Mouse (Mus musculus): ENCODE results near the gene Hsd17b1. TPM values are rescaled to one million over a fixed set of nuclear protein-coding genes. Genes with fewer than 3 reads are reported as not detected.
A peak's percentile ranks its signal among the peaks of the same experiment; 100 is the strongest.

The Hsd17b1 gene
- 2.2 TPM in 1 of 2 replicates, not detected in the other for total RNA-seq (2015; ENCODE audit: low replicate concordance)
- total RNA-seq (2017; ENCODE audit: low replicate concordance): 0.26 TPM in 1 of 2 replicates, not detected in the other

DNA sequence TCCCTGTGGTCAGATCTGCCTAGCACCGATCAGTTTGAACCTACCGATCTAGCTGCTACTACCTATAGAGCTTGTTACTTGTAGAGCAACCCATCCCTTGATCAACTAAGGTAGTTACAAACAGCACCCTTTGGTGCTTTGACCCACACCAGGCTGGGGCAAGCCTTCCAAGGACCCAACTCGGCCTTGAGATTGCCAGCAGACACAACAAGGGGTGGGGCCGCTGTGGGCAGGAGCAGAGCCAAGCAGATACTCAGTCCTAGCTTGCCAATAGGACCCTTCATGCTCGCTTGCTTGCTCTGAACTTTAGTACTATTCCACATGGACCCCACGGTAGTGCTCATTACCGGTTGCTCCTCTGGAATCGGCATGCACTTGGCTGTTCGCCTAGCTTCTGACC is at the start of gene Hsd17b1:
Hsd17b1 (plus strand) TSS at position 291 of the 400 bp plus-strand sequence.
- no peak for ATAC-seq (replicated peaks; ENCODE audit: low FRiP score, poor library complexity, severe bottlenecking)

DNA sequence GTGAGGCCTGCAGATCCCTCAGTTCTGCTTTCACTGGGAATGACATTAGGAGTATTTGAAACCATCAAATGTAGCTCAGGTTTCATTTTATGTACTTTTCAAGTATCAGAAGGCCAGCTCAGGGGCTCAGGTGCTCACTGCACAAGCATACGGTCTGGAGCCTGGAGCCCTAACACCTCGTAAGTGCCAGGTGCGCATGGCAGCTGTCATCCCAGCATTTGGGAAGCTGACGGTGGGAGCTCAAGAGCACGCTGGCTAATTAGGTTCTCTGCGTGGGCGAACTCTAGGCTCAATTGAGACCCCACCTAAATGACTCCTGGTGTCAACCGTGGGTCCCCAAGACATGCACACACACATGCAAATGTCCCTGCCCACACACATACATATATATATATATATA is 48.9 kb upstream of the Hsd17b1 start:
- ATAC-seq (replicated peaks; ENCODE audit: low FRiP score, poor library complexity, severe bottlenecking): no peak

DNA sequence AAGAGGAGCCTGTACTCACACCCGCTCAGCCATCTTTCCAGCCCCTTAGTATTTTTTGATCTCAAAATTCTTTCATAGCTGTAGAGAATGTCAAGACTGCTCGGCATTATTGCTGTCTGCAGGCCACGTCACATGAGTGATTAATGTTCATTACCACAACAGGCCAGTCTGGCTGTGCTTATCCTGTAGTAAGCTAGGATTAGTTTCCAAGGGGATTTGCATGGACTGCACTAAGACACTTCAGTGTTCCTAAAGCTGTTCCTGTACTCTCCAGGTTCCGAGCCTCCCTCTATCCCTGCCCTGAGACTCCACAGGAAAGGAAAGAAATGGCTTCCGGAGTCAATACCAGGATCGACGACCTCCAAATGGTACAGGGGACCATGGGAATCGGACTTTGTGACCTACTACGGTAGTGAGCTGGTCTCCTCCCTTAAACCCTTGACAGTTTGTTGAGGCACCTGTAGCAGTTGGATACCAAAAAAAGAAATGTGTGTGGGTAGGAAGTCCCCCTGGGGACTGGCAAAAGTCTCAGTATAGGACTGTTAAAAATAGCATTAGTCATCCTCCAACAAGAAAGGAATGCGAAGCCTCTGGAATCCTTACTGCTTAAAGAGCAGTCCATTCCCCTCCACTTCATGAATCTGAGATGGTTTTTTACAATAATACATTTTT is 47.9 kb upstream of the Hsd17b1 start:
- ATAC-seq (replicated peaks; ENCODE audit: low FRiP score, poor library complexity, severe bottlenecking): no peak

DNA sequence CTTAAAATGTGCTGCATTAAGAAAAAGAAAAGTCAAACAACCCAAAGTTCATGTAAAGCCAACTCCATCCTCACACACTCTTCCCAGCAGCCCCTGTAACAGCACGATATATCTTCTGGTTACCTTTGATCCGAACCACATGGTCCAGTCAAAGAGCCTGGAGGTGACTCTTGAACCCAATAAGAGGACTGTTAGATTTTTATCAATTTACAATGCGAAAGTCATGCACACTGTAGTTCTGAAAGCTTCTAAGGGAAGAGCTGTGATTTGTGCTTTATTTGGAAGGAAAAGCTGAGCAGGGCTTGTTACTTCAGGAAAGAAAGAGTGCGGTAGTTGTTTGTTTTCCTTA is 47.4 kb upstream of the Hsd17b1 start:
- ATAC-seq (replicated peaks; ENCODE audit: low FRiP score, poor library complexity, severe bottlenecking): no peak

DNA sequence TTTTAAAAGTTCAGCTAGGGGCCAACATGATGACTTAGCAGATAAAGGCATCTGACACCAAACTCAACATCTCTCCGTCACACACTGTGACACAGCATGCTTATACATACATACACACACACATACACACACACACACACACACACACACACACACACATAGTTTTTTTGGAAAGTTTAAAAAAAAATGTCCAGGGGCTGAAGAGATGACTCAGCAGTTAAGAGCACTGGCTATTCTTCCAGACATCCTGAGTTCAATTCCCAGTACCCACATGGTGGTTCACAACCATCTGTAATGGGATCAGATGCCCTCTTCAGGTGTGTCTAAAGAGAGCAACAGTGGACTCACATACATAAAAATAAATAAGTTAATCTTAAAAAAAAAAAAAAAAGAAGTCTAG is 46.7 kb upstream of the Hsd17b1 start:
- no peak for ATAC-seq (replicated peaks; ENCODE audit: low FRiP score, poor library complexity, severe bottlenecking)

DNA sequence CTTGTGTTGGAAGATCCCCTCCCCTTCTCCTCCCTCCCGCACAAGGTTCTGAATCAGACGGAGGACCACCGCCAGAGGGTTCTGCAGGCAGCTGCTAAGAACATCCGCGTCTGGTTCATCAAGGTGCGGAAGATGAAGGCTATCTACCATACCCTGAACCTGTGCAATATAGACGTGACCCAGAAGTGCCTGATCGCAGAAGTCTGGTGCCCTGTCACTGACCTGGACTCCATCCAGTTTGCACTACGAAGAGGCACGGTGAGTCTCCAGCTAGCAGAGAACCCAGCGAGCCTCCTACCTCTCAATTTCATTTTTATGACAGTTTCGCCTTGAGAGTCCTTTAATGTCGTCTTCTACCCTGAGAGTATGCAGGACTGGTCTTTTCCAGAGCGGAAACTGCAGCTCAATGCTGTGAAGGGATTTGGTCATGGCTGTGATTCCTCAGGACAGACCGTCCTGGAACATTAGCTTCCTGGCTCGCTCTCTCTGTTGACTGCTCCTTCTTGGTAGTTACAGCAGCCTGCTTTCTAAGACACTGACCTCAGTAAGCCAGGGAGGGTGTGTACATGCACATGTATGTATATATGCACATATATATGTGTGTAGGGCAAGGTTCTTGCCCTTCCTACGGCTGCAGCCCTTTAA is 44.2 kb upstream of the Hsd17b1 start:
- no peak for ATAC-seq (replicated peaks; ENCODE audit: low FRiP score, poor library complexity, severe bottlenecking)

DNA sequence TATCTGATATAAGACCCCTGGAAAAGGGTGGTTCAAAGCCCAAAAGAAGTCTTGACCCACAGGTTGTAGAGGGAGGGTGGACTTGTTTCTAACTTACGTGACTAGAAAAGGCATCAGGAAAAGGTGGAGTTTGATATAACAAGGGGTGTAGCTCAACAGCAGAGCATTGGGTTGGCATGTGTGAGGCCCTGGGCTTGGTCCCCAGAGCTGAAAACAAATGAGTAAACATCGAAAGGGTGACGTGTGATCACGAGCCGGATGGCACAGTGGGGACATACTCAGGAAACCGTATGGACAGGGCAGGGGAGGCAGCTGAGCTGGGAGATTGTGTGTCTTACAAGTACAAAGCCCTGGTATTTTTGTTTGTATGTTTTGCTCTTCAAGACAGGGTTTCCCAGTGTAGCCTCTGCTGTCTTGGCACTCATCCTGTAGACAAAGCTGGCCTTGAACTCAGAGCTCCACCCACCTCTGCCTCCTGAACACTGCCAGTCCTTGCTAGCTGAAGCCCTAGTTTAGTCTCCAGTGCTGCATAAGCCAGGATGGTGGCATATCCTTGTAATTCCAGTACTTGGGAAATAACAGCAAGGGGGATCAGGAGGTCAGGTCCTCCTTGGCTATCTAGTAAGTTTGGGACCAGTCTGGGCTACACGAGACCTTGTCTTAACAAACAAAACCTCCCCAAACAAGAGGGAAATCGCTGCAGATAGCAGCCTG is 43.4 kb upstream of the Hsd17b1 start:
- ATAC-seq (replicated peaks; ENCODE audit: low FRiP score, poor library complexity, severe bottlenecking): no peak

DNA sequence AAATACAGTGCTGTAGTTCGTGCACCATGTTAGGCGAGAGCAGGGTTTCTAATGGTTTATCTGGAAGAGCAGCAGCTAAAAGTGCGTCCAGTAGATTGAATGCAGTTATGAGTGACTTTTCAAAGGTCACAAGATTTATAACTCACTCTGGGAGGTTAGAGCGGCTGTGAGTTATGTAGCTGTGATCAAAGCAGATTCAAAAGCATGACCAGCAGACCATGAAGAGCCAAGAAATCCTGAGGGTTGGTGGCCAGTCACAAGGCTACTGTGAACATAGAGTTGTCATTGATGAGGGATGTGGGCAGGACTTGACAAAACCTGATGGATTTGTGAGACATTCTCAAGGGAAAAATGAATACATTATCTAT is 42.9 kb upstream of the Hsd17b1 start:
- no peak for ATAC-seq (replicated peaks; ENCODE audit: low FRiP score, poor library complexity, severe bottlenecking)

DNA sequence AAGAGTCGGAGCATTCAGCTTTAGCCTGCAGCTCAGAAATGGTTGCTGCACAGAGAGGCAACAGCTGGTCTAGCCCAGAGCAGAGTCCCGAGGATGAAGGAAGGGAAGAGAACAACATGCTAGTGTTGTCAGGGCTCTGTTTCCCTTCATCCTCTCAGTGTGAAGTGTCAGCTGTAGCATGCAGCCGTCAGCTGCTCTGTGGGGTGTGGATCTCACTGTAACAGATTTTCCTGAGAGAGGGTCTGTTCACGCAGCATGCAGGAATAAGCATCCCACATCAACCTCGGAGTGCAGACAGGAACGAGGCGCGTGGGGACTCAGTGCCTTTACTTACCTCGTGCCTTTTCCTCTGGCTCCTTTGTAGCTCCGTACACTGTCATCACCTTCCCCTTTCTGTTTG is 40.4 kb upstream of the Hsd17b1 start:
- no peak for ATAC-seq (replicated peaks; ENCODE audit: low FRiP score, poor library complexity, severe bottlenecking)

DNA sequence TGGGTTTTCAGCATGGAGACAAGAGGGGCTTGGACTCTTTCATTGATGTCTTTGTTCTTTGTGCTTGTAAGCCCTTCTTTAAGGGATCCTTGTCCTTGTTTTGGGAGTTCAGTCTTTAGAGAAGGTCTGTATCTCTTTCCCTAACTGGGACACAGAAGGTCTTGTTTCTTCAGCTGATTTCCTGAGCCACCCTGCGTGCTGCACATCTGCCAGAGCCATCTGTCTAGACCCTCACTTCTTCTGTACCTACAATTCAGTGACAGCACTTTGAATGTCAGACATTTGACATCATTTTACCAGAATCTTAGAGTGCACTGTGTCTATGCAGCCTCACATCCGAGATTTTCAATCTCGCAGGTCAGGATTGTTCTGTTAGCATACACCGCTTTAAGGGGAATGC is 32.4 kb upstream of the Hsd17b1 start:
- ATAC-seq (replicated peaks; ENCODE audit: low FRiP score, poor library complexity, severe bottlenecking): no peak

DNA sequence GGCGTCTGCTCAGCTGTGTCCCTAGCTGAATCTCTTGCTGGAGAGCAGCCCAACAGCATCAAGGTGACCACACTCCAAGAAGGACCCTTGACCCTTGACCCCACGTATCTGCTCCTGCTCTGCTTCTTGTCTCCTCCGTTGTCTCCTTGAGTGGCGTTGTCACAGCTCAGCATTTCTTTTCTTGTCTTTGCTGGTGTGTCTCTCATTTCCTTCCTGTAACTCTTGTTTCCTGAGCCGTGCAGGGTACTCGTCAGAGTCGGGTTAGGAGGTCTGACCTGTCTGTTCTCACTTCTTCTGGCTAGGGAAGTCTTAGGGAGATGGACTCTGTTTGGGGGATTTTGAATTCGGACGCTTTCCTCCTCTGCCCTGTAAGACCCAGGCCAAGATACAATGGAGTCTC is 31.8 kb upstream of the Hsd17b1 start:
- ATAC-seq (replicated peaks; ENCODE audit: low FRiP score, poor library complexity, severe bottlenecking): no peak

DNA sequence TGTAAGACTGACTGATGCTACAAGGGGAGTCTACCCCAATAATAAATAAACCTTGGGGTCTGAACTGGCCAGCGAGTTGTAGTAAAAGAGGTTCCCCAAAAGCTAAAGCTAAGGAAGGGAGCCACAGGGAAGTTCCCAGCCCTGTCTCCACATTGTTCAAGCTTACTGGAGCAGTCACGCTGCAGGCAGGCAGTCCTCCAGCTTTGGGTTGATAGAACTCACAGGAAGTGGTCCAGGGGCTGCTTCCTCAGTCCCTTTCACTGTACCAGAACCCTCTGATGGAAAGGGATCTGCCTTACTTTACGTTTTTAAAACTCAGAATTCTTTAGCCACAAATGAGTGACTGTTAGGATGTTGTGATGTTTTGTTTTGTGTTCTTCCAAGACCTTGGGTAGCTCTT is 30.7 kb upstream of the Hsd17b1 start:
- no peak for ATAC-seq (replicated peaks; ENCODE audit: low FRiP score, poor library complexity, severe bottlenecking)

DNA sequence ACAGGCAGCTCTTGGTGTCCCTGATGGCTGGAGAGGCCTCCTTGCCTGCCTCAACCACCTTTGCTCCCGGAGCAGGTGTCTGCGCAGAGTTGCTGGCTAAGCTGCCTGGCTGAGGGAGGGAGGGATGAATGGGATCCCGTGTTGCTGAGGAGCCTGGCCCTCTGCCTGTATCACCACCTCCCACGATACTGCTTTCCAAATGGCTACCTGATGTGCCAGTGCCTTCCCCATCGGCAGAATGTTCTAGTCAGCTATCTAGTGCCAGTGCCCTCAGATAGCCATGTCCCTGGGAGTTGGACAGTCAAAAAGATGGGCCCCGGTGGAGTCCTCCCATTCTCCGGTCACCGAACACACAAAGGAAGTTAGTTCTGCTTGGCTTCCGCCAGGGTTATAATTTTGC is 27.9 kb upstream of the Hsd17b1 start:
- no peak for ATAC-seq (replicated peaks; ENCODE audit: low FRiP score, poor library complexity, severe bottlenecking)

DNA sequence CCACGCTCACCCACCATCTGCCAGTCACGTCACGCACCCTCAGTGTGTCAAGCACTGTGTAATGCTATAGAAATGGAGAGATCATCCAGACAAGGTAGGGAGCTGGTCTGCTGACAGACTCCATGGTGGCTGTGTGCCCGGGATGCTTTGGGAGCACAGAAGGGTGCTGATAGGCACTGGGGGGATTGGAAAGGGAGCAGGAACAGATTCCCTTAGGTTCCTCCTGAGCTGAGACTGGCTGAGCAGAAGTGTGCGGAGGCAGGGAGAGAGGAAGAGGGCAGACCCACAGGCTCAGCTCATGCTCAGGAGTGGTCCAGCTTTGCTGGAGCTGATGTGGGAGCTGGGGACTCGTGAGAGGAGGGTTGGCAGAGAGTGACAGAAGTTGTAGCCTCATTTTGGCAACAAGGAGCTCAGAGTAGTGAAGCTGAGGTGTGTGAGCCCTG is 27.1 kb upstream of the Hsd17b1 start:
- ATAC-seq (replicated peaks; ENCODE audit: low FRiP score, poor library complexity, severe bottlenecking): no peak

DNA sequence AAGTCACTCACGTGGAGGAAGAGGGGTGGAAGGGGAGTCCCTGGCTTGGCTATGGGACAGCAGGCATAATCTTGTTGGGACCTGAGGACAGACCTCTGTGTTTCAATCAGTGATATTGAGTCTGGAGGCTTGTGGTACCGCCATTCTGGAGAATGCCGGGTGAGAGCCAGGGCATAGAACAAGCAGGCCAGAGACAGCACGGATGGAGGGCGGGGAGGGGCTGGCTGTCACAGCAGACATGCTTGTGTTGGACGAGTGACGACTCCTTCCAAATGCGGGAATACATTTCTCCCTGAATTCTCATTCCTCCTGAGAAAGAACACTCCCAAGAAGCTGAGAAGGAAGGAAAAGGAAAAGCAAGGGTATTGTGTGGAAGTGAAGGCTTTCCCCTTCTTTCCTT is 26.6 kb upstream of the Hsd17b1 start:
- no peak for ATAC-seq (replicated peaks; ENCODE audit: low FRiP score, poor library complexity, severe bottlenecking)

DNA sequence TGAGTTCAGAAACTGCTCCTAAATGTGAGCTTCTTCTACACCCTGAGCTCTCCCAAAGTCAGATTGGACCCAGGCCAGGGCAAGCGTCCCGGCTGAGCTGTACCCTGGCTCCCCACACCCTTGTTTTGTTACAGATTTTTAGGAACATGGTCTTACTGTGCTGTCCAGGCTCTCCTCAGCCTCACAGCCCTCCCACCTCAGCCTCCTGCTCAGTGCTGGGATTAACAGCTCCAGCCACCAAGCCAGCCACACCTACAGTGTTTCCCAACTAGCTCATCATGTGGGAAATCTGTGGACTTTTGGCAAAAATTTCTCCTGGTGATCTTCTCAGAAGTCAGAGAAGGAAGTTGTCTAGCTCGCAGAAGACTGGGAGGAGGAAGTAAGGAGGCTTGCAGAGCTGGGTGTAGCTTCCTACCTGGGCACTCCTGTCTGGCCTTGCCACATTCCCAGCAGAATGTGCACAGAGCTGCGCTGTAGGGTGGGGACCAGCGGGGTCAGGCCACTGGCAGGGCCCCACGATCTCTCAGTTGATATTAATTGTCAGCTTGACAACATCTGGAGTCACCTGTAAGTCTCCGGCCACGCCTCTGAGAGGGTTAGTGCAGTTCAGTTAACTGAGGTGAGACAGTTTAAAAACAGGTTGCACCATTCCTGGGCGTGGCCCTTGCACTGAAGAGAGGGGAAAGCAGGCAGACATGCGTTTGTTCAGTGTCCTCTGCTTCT is 25.3 kb upstream of the Hsd17b1 start:
- ATAC-seq (replicated peaks; ENCODE audit: low FRiP score, poor library complexity, severe bottlenecking): no peak

DNA sequence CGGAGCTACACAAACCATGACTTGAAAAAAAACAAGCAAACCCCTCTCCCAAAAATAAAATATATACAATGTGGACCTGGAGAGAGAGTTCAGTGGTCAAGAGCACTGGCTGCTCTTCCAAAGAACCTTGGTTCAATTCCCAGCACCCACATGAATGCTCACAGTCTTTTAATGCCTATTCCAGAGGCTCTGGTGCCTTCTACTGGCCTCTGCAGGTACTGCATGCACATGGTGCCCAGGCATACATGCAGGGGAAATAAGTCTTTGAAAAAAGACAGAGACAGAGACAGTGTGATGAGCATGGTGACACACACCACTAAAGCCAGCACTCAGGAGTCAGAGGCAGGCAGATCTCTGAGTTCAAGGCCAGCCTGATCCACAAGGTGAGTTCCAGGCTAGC is 24.2 kb upstream of the Hsd17b1 start:
- no peak for ATAC-seq (replicated peaks; ENCODE audit: low FRiP score, poor library complexity, severe bottlenecking)

DNA sequence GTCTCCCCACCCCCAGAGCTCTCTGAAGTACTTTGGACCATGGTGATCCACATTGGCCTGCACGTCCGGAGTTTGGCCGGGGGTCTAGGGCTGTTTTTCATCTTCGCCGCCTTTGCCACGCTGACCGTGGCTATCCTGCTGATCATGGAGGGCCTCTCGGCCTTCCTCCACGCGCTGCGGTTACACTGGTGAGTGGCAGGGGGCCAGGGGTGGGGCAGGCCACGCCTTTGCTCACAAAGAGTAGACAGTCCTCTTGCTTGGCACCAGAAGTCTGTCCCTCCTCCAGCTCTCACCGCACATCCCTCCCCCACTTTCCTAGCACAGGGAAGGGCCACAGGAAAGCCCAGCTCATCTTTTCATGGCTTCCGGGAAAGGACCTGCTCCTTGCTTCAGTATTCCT is 22.8 kb upstream of the Hsd17b1 start:
- ATAC-seq (replicated peaks; ENCODE audit: low FRiP score, poor library complexity, severe bottlenecking): no peak

DNA sequence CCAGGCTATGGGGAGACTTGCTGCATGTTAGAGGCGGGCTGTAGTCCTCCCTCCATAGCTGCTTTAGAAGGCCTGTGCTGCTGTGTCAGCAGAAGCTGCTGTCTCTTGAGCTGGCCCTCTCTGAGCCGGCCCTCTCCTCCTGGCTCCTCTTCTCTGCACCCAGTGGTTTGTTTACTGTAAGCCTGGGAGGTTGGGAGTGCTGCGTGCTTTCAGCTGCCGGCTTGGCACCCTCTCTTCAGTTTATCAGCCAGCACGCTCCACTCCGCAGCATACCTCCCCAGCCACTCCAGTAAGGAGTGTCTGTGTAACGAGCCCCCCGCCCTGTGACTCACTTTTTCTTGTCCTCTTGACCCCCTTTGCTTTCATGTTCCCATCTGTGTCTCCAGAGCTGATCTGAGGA is 21.3 kb upstream of the Hsd17b1 start:
- no peak for ATAC-seq (replicated peaks; ENCODE audit: low FRiP score, poor library complexity, severe bottlenecking)

DNA sequence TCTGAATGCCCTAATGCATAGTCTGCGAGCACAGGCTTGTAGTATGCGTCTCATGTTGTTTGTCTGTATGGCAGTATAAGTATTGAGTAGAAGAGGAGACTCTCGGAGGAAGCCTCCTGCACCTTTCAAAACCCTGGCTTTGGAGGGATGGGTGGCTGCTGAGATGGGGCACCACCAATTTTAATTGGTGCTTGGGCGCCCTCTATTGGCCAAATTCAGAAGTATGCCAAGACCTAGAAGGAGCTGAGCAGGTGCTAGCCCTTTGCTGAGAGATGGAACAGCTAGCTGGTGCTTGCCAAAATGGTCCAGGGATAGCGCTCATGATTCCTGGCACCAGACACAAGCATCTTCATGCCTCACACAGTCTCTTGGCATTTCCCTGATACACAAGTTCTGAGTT is 20.4 kb upstream of the Hsd17b1 start:
- ATAC-seq (replicated peaks; ENCODE audit: low FRiP score, poor library complexity, severe bottlenecking): peak; percentile 67

DNA sequence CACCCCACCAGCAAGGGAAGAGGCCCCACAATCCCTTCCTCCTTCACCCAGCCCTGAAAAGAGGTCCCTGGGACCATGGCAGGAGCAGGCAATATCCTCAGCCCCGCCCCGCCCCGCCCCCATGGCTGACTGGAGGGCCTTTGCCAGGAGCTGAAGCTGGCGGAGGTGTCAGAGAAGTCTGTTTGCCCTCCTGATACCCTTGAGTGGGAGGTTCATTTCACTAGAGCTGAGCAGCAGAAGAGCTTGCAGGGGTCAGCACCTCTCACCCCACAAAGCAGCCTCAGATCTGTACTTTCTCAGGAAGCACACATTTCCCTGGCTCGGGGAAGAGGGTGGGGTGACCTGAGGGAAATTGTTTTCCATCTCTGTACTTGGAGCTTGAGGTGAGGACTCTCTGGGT is 19.5 kb upstream of the Hsd17b1 start:
- no peak for ATAC-seq (replicated peaks; ENCODE audit: low FRiP score, poor library complexity, severe bottlenecking)

Data from erythroid progenitor cell, adult 5-6 weeks (primary cell).